Mouse (Mus musculus) adrenal gland (tissue): Measurements from ENCODE around the gene Susd2.

Source experiments
- intact Hi-C: fragments of 180-260 bp; cut with DNase I; formaldehyde crosslinking; loops from one replicate; pipeline ENCODE4 v1.15.1; 2025
- long read RNA-seq, 2 experiments: library from polyadenylated mRNA; unstranded; transcript quantifications; one replicate each; pipeline ENCODE4 v2.0.0; 2020; ENCODE audit warnings: borderline replicate concordance in 1 of 2; ENCODE audit not compliant: insufficient replicate concordance in 1 of 2

Susd2 gene
- long read RNA-seq, experiment 1, partial matches to known transcripts = 3 of 4 reads
- long read RNA-seq, experiment 1, other reads (novel, unspliced or antisense) = 0 of 4 reads
- long read RNA-seq, experiment 2, partial matches to known transcripts = 7 of 9 reads
- long read RNA-seq, experiment 2, other reads (novel, unspliced or antisense) = 0 of 9 reads

DNA sequence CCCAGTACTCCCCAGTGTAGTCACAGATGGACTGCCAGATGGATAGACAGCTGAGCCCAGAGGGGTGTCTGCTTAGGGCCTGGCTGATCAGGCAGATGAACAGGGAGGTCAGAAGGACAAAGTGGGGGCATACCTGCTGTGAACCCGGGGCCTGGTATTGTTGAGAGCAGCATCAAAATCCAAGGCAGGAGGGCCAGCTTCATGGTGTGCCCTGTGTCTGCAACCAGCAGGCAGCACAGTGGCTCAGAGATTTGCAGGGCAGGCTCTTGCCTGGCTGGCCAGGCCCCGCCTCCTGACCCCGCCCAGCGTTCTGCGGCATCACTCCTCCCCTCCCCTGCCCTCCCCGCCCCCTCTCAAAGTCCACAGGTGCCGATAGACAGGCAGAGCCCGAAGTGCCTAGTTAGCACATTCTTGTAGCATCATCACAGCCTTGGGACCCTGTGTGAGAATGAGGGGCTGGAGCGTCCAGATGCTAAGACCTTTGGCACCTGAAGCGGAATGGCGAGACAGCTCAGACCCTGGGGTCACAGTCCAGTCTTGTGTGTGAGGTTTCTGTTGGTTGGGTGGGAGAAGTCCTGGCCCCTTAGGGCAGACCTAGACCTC, at the start of gene Susd2:
Susd2 (minus strand) TSS at position 268 of the 603 bp plus-strand sequence.
- intact Hi-C loops = loop anchor here (5.0 kb wide), 1 partner anchor 208 kb away; no protein-coding TSS in a partner anchor

DNA sequence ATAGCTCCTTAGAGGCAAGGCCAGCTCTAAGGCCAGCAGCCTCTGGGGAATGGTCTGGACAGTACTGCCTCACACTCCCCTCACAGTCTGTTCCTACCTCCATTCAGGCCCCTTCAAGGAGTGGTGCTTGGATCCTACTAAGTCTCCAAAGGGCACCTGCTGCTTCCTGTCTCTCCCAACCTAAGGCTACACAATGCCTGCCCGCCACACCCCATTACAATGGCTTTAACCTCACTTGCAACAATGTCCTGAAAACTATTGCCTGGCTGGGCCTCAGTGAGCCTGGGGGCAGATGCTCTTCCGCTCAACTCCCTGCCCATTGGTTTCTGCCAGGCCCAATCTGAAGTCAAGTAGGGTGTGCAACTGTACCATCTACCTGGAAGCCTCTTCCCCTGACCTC, 44.8 kb upstream of the Susd2 start:
- intact Hi-C loops = no loop called here

DNA sequence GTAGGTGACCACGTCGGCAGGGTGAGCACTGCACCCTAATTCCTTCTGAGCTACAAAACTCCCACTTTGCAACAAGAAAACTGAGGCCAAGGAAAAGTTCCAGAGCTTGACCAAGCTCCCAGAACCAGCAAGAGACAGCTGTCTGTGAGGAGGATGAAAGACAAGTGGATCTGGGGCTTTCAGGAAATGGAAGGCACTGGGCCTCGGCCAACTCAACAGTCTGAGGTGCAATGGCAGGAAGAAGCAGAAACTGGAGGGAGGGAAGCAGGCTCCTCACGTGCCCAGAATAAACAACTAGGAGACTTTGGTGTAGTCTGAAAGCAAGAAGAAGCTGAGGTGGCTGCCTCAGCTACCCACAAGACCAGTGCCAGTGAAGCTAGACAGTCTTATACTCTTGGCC, 42.9 kb upstream of the Susd2 start:
- intact Hi-C loops = no loop called here

DNA sequence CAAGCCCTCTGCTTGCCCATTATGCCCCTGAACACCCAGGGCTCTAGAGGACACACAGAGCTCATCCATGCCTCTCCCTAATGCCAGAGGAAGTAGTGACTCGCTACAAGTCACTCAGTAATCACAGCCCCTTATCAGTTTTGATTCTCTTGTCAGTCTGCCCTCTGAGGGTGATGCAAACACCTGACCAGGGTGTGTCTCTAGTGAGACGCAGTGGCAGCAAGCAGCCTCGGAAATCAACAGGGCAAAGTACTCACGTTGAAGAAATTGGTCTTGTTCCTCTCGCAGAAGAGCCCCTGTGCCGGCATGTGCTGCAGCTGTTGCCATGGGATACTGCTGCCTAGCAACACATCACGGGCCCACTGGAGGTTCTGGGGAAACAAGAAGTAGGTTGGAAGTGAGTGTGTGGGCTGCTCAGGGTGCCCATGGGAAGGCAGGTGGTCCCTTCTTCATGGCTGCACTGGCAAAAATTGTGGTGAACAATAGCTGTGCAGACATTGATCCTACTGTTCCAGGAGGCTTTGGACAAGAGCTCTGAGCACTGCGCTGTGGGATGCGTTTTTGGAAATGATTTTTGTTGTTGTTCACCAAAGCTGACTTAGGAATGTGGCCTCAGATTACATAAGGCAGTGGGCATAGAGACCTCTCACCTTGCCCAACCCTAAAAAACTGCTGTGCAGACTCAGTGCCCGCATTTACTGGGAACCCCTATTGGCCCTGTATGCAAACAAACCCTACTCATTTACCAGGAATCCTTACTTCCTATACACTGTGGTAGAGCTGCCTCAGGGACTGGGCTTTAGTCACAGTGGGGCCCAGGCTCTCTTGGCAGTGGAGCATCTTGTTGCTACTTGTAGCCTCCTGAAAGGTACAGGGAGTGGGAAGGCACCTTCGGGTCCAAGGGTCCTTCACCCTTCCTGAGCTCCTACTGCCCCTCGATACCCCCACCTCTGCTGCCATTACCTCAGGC, 40.5 kb upstream of the Susd2 start:
- intact Hi-C loops = no loop called here

DNA sequence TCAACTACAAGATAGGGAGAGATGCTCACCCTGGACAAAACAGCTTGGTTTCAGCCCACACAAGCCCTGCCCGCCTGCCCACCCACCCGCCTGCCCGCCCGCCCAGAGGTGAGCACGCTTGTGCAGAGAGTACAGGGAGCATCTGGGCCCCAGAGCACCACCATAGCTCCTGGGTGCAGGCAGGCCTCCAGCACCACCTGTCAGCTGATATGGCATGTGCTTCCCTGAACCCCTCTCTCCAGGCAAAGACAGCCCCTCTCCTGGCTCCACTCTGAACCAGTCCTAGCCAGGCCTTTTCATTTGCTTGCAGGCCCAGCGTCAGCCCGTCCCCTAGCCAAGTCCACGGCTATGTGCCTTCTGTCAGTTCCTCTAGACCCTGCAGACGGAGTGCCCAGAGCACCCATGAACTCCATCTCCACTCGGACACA, 36.8 kb upstream of the Susd2 start:
- intact Hi-C loops = no loop called here

GRCm38 (mm10) chr10:75679204-75679603, 35.4 kb upstream of the Susd2 start:
- intact Hi-C loops = no loop called here

DNA sequence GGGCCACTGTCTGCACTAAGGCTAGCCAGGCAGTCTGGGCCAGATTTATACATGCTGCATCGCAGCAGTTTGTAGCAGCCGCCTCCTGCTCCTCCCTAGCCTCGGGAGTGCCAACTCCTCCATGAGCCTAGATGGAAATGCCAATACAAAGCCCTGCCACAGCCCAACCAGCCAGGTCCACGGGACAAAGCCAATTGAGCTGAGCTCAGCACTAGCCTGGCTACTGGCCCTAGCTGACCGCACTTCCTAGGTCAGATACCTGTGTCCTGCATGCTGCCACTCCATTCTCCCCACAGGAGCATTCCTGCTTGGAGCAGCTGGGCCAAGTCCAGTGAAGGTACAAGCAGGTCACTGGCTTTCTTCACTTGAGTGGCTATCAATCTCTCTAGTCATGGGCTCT, 34.2 kb upstream of the Susd2 start:
- intact Hi-C loops = no loop called here

GRCm38 (mm10) chr10:75677571-75677970, 33.8 kb upstream of the Susd2 start:
- intact Hi-C loops = no loop called here

- intact Hi-C loops = no loop called here
Measured at GRCm38 (mm10) chr10:75676819-75677565, 33.2 kb upstream of the Susd2 start.

- intact Hi-C loops = no loop called here
Measured at GRCm38 (mm10) chr10:75676286-75676685, 32.5 kb upstream of the Susd2 start.

DNA sequence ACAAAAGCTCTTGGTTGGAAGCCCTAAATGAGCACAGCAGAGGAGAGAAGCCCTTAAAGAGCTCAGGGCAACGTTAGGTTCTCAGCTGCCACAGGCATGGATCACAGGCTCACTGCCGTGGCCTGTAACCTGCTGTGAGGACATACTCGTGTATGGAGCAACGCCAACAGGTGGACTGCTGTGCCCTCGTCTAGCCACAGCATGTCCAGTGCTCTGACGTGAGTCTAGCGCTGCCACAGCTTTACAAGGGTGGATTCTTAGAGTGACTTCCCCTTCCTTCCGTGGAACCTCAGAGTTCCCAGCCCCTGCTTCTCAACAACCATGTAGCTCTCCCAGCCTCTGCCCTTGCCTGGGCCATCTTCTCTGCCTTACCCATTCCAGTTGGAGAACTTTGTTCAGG, 31.8 kb upstream of the Susd2 start:
- intact Hi-C loops = no loop called here

DNA sequence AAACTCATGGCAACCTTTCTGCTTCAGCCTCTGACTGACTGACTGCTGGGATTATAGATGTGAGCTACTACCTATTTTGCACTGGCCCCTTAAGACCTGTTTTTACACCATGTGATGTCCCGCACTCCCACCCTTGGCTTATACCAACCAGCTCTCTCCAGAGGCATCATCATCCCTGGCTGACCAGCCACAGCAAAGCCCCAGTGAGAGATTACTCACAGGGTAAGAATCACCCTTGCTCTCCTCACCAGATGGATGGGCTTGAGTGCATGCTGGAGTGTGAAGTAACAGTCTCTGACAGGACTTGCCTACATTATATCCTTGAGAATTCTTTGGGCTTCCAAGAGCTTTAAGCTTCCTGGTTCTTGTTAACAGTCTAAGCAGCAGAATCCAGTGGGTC, 26.1 kb upstream of the Susd2 start:
- intact Hi-C loops = no loop called here

DNA sequence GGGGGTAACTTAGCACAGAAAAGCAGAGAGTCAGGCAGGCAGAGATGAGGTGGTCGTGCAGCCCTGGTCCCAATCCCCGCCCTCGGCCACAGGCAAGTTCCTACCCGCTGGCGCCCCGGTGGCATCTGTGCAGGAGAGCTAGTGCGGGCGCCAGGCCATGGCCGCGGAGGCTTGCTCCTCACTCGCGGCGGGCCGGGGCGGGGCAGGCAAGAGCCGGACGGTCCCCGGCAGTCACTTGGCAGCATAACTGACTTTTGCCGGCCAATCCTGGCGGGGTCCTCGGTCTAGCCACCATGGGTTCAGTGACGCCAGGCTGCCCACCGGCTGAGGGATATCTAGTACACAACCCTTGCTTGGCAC, 24.1 kb upstream of the Susd2 start:
- intact Hi-C loops = no loop called here

- intact Hi-C loops = no loop called here
Measured at GRCm38 (mm10) chr10:75667115-75667910, 23.5 kb upstream of the Susd2 start.

GRCm38 (mm10) chr10:75666451-75667030, 22.7 kb upstream of the Susd2 start:
- intact Hi-C loops = no loop called here

DNA sequence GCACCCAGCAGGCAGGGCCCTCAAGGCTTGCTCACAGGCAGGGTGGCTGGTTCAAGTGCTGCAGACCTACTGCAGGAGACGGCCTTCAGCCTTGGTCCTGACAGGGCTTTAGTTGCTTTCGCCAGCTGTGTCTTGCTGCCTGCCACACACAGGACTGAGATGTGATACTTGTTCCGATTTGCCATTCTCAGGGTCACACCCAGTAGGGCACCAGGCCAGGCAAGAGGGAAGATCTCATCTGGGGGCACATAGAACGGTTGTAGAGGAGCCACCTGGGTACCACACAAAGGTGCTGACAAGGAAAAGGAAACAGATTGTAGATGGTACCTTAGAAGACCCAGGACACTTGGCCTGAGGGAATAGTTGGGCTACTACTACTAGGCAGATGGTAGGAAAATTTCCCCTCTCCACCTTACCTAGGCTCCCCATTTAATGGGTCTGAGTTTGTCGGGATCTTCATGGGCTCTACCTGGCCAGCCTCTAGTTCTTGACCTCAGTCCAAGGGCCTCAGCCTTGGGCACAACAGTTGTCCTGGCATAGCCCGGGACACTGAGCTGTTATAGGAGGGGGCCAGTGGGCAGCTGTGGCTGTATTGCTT, 21.0 kb upstream of the Susd2 start:
- intact Hi-C loops = no loop called here

- intact Hi-C loops = no loop called here
Measured at GRCm38 (mm10) chr10:75662575-75662974, 18.8 kb upstream of the Susd2 start.

DNA sequence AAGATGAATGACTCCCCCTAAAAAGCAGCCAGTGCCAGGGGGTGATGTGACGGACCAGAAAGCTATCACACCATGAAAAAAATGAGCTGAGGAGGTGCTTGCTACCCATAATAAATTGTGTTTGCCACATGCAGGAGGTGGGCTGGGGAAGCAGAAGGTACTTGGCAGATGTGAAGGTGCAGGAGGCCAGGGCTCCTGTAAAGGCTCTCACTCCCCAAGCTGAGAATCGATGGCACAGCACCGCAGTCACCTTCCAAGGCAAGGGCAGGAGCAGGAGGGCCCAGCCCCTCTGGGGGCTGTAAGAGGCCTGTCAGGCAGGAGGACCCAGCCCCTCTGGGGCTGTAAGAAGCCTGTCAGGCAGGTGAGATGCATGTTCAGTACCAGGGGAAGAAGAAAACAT, 18.1 kb upstream of the Susd2 start:
- intact Hi-C loops = no loop called here

DNA sequence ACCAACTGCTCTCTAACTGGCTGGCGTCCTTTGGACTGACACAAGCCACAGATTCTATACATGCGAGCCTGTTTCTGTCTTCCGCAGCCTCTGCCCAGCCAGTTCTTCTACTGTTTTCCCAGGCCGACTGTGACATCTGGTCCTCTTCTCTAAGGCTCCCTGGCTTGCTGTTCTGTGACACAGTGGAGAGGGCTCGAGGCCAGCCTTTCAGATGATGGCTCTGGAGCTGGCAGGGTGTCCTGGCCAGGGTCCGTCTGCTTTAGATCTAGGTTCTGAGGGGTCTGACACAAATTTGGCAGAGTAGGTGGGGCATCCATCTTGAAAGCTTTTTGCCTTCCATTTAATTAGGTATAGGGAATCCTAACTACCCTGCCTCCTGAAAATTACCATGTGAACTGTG, 17.6 kb upstream of the Susd2 start:
- intact Hi-C loops = no loop called here

DNA sequence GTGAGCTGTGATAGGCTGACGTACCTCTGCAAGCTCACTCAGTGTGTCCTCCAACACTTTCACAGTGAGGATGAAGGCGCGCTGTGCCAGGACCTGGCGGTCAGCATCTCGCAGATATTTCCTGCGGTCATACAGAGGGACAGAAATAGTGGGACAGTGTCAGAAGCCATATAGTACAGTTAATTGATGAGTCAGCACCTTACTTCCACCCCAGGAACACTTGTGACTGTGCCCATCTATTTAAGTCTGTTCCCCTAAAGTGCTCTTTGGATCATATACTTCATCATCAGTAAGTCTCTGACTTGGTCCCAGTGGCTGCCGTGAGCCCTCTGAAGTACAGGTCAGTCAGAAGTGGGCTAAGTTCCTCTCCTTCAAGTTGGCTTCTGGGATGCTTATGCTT, 14.0 kb upstream of the Susd2 start:
- intact Hi-C loops = no loop called here
